Mouse (Mus musculus) urinary bladder, postnatal 36 days (tissue): ENCODE measurements around the gene Bag1.

ENCODE experiments used
- DNase-seq, 2 experiments: peaks; one replicate each; pipeline ENCODE4 v3.0.0; 2022; ENCODE audit warnings: low spot score in 2 of 2, mixed read lengths in 1 of 2

The Bag1 gene

GRCm38 (mm10) chr4:40889252-40889651, 58.8 kb downstream of the Bag1 start:
- peak in 1 of 2 experiments; percentile 45 for DNase-seq

- DNase-seq = no peak
Measured at GRCm38 (mm10) chr4:40888839-40889238, 59.3 kb downstream of the Bag1 start.
